In the genomic region with DNA sequence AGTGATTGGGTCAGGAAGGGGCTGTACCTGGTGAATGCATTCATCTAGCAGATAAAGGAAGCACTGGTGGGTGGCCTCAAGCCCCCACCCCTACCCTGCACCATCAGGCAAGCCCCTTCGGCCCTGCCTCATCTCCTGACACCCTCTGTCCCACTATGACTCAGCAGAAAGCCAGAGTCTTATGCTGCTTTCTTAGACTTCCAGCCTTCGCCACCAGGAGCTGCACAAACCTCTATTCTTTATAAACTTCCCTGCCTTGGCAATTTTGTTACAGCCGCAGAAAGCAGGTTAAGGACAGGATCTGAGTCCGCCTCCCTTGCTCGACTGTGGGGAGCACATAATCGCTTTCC, we compare ENCODE assay signal across 1 mouse cellular context.
TF ChIP-seq lines count a peak whose summit lies in the region.

No protein-coding gene starts in this region.

TF ChIP-seq in CH12.LX, 34 proteins besides CTCF, POLR2A, EP300 and RAD21:
- peak; percentile 64; the same call in 1 of the 2 replicates for TF ChIP-seq MAFK (IDR thresholded peaks at IDR 0.05; ENCODE audit: insufficient replicate concordance, low read length)
- TF ChIP-seq MXI1 (IDR thresholded peaks at IDR 0.05; ENCODE audit: low read depth, low read length), result peak; percentile 7; the same call in 1 of the 2 replicates
- TF ChIP-seq MAZ (IDR thresholded peaks at IDR 0.05; ENCODE audit: low read depth, low read length), result peak; percentile 8; the same call in 1 of the 2 replicates
- TF ChIP-seq JUND (conservative IDR thresholded peaks at IDR 0.05; ENCODE audit: low read depth, low read length), result peak; percentile 69; the same call in 1 of the 2 replicates
- no peak for TF ChIP-seq NRF1 (IDR thresholded peaks at IDR 0.05; ENCODE audit: low read depth, low read length)
- no peak for TF ChIP-seq TBP (conservative IDR thresholded peaks at IDR 0.05; ENCODE audit: low read depth, low read length)
- peak; percentile 61 for TF ChIP-seq SMC3 (IDR thresholded peaks at IDR 0.05; ENCODE audit: low read depth, low read length)
- peak; percentile 85 for TF ChIP-seq IRF4 (IDR thresholded peaks at IDR 0.05; ENCODE audit: low read depth, low read length)
